Mouse (Mus musculus): ENCODE results near the gene Qtrt2.

The Qtrt2 gene

GRCm38 (mm10) chr16:43925001-43925558 lies 1.5 kb downstream of the Qtrt2 start:
- DNase-seq (ENCODE audit: low read depth) = no peak

- no peak for DNase-seq (ENCODE audit: low read depth)
Observed at GRCm38 (mm10) chr16:43922630-43923029, 4.0 kb downstream of the Qtrt2 start.

DNA sequence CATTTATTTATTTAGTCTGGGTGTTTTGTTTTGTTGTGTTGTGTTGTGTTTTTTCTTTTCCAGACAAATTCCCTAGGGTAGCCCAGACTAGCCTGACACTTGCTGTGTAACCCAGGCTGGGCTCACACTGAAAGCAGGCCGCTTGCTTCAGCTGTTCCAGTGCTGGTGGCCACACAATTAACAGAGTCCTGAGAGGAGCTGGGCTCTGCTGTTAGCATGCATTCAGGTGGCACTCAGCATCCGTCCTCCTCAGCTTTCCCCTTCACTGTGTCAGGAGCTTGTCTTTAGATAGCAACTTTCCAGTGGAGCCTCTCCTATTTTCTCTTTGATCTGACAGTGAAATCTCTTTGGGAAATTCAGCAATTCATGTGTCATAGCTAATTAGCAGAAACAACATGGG lies 4.6 kb downstream of the Qtrt2 start:
- no peak for DNase-seq (ENCODE audit: low read depth)

DNA sequence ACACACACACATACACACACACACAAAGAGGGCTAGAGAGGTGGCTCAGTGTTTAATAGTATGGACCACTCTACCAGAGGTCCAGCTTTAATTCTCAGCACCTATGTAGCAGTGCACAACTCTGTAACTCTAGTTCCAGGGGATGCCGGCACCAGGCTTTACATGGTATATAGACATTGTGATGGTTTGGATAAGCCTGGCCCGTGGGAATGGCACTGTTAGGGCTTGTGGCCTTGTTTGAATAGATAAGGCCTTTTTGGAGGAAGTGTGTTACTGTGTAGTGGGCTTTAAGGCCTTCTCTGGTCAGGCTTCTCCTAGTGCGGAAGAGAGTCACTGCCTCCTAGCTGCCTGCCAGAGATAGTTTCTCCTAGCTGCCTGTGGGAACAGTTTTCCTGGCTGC lies 7.7 kb downstream of the Qtrt2 start:
- DNase-seq (ENCODE audit: low read depth) = peak; percentile 7

DNA sequence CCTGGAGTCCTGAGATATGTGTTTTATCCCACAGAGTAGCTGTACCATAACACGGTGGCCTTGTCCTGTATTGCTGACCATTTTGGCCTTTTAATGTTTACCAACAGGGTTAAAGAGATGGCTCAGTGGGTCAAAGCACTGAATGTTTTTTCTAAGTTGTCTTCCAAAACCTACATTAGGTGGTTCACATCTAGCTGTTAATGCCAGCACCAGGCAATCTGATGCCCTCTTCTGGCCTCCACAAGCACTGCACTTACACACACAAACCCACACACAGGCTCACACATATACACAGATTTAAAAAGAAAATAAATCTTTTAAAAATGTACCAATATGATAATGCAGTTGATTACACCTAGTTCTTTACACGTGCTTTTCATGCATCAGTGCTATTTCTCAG lies 17.7 kb downstream of the Qtrt2 start:
- peak; percentile 41 for DNase-seq (ENCODE audit: low read depth)

DNA sequence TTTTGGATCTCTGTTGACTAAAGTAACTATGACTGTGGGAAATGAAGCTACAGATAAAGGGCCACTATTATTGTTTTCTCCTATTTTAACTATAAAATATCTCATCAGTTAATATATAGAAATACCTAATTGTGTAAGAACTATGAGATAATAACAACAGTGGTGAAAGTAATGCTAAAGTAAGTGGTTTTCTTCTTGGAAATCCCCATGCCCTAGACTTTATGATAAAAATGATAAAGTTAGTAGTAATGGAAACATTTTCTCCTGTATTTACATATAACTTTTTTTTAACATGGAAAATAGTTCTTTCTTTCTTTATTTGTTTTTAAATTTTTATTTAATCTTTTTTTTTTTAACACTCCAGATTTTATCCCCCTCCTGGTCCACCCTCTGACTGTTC lies 26.0 kb downstream of the Qtrt2 start:
- no peak for DNase-seq (ENCODE audit: low read depth)

GRCm38 (mm10) chr16:43900138-43900537 lies 26.5 kb downstream of the Qtrt2 start:
- DNase-seq (ENCODE audit: low read depth) = no peak

GRCm38 (mm10) chr16:43894501-43894900 lies 32.1 kb downstream of the Qtrt2 start:
- no peak for DNase-seq (ENCODE audit: low read depth)

GRCm38 (mm10) chr16:43890747-43891336 lies 35.8 kb downstream of the Qtrt2 start:
- no peak for DNase-seq (ENCODE audit: low read depth)

GRCm38 (mm10) chr16:43890005-43890336 lies 36.6 kb downstream of the Qtrt2 start:
- no peak for DNase-seq (ENCODE audit: low read depth)

- peak; percentile 100 for DNase-seq (ENCODE audit: low read depth)
Observed at GRCm38 (mm10) chr16:43889208-43890004, 37.2 kb downstream of the Qtrt2 start, which contains the start of gene Ccdc191. Ccdc191 (plus strand) TSS chr16:43889800.

DNA sequence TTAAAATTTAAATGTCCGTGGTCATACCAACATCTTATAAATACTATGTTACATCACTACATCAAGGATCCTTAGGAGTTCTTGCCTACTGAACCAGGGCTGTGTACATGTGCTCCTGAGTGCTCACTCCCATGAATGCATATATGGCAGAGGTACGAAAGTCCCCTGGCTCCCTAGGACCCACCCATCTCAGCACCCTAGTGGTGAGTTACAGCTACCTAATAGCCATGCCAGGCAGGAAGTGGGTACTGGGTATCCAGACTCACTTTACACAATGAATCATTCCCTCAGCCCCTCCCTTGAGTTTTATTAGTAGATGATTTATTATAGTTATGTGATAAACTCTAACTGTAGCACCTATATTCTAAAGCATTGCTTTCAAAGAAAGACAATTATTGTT lies 44.3 kb downstream of the Qtrt2 start:
- DNase-seq (ENCODE audit: low read depth) = peak; percentile 19

DNA sequence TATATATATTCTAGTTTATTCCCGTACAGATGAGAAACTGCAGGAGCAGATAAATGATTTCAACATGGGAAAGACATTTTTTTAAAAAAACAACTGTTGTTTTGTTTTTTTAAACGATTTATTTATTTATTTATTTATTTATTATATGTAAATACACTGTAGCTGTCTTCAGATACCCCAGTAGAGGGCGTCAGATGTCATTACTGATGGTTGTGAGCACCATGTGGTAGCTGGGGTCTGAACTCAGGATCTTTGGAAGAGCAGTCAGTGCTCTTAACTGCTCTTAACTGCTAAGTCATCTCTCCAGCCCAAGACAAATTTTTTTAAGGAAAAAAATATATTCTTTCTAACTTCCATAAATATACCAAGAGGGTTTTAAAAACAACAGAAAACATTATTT lies 45.0 kb downstream of the Qtrt2 start:
- peak; percentile 64 for DNase-seq (ENCODE audit: low read depth)

- no peak for DNase-seq (ENCODE audit: low read depth)
Observed at GRCm38 (mm10) chr16:43879769-43880168, 46.8 kb downstream of the Qtrt2 start.

GRCm38 (mm10) chr16:43871419-43871818 lies 55.2 kb downstream of the Qtrt2 start:
- DNase-seq (ENCODE audit: low read depth) = no peak

DNA sequence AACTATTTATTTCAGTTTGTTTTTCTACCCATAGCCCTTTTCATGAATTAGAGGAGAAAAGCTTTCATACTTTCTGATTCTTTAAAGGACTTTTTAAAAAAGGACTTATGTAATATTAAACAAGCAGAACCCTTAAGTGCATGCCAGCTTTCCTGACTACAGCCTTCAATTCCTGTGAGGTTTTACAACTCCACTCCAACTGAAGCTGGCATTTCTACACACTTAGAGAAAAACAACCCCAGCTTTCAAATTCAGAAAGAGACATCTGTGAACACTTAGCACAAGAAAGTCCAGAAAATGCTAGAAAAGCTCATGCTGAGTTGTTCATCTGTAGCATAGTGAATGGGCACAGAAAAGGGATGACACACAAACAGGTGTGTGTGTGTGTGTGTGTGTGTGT lies 56.8 kb downstream of the Qtrt2 start:
- DNase-seq (ENCODE audit: low read depth) = no peak

DNA sequence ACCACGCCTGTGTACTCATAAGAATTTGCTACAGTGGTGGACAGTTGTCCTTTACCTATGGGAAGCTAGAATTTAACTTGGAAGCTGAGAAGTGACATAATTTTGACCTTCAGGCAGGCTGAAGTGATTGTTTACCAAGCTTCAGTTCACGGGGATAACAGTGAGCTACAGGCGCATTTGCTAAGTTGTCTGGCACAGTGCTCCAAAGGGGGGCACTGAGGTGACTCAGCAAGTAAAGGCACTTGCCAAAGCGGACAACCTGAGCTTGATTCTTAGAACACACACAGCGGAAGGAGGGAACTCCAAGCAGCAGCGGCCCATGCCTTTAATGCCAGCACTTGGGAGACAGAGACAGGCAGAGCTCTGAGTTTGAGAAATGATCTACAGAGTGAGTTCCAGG lies 66.0 kb downstream of the Qtrt2 start:
- DNase-seq (ENCODE audit: low read depth) = peak; percentile 10

GRCm38 (mm10) chr16:43858941-43859476 lies 67.6 kb downstream of the Qtrt2 start:
- no peak for DNase-seq (ENCODE audit: low read depth)

- DNase-seq (ENCODE audit: low read depth) = no peak
Observed at GRCm38 (mm10) chr16:43849839-43850238, 76.8 kb downstream of the Qtrt2 start.

DNA sequence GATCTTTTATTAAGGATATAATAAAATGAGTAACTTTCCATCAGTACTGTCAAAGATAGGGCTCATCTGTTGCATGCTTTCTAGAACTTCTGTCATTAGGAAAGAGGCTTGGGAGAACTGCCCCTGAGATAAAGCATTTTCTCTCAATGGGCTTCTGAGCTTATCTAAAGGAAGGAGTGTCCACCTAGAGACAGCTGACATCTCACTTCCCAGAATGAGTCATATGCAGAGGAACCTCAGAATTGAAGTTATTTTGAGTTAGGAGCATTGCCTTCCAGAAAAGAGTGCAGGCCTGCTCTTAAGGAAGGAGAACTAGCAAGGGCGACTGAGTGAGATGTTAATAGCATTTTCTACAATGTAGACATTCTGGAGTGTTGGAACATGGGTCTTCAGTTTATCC lies 85.4 kb downstream of the Qtrt2 start:
- DNase-seq (ENCODE audit: low read depth) = peak; percentile 78

- DNase-seq (ENCODE audit: low read depth) = peak; percentile 59
Observed at GRCm38 (mm10) chr16:43831957-43832356, 94.7 kb downstream of the Qtrt2 start.

DNA sequence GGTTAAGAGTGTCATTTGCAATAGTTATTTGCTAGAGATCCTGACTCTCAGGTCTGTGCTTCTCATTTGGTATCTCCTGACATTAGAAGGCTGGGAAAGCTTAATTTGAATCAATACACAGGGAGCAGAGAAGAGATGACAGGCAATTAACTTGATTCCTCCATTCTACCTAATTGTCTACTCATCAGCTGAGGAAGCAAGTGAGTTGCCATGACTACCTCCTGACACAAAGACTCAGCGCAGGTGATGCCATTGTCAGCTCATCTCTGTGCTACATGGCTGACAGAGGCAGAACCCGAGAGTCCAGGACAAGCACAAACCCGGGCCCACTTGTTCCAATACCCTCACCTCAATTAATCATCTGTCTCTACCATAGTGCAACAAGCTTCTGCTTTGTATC lies 99.1 kb downstream of the Qtrt2 start:
- DNase-seq (ENCODE audit: low read depth) = no peak

DNA sequence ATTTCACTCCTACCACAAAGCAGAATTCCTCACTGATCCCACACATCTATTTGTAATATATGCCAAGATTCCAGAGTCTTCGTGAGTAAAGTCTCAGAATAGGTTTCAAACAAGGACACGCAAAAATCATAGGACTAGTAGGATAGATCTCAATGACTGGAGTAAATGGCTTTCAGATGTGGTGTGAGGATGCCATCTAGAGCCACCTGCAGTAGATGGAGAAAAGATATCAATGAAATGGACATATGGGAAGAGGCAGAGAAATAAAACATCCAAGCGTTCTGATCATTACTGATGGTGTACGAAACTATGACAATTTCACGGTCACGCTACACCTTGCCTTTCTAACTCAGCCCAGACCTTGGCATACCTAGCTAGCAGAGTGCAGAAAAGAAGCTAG lies 108.2 kb downstream of the Qtrt2 start:
- no peak for DNase-seq (ENCODE audit: low read depth)

Data from 416B (cell line).